Mouse (Mus musculus): ENCODE data around the gene Cfc1. TPM values are rescaled to one million over a fixed set of nuclear protein-coding genes. Genes with fewer than 3 reads are reported as not detected.
"Not testable (repeated sequence)": the region's sequence is repeated elsewhere in the genome, so short reads cannot be mapped to it uniquely, and the experiment has no call there.

The Cfc1 gene
- polyA plus RNA-seq (2015; fragmentation: Nextera tagmentation; extraction: Ambion mirVana): not detected in 2 replicates

- H3K4me1 ChIP-seq: peaks cover 14% of the 10 kb centered on the region
- H3K9me3 ChIP-seq (replicated peaks); H3K36me3 ChIP-seq; H3K27ac ChIP-seq; ATAC-seq (replicated peaks; ENCODE audit: low FRiP score); H3K9ac ChIP-seq: not testable (repeated sequence)
- peak within 1 kb of the TSS; percentile 53 for H3K4me2 ChIP-seq
- 30% methylated on average over 7 of the region's 7 CpGs for WGBS
- H3K4me3 ChIP-seq (replicated peaks): peak within 1 kb of the TSS; percentile 27
- peaks cover 38% of the 10 kb centered on the region for H3K27me3 ChIP-seq
Measured at GRCm38 (mm10) chr1:34535043-34535698, at the start of gene Cfc1. Gene Cfc1 (plus strand): TSS chr1:34535648.

- Histone ChIP-seq H3K9me3 (replicated peaks) (no peaks in the 10 kb centered on the region), H3K4me3 (replicated peaks) (no peak overlapping the region), H3K27ac (no peak overlapping the region), H3K9ac (no peak overlapping the region), H3K27me3 (peaks cover 3% of the 10 kb centered on the region; the same call in 1 of the 2 replicates), H3K36me3 (no peaks in the 10 kb centered on the region), H3K4me2 (no peak overlapping the region), H3K4me1 (peaks cover 10% of the 10 kb centered on the region)
- WGBS: 92% methylated on average over 3 of the region's 3 CpGs
- ATAC-seq (replicated peaks; ENCODE audit: low FRiP score): no peak
Measured at GRCm38 (mm10) chr1:34487383-34487782, 48.1 kb upstream of the Cfc1 start.

- WGBS: 90% methylated on average over 6 of the region's 6 CpGs
Measured at GRCm38 (mm10) chr1:34489852-34490541, 45.5 kb upstream of the Cfc1 start.

GRCm38 (mm10) chr1:34491480-34491879 lies 44.0 kb upstream of the Cfc1 start:
- Histone ChIP-seq H3K36me3 (no peaks in the 10 kb centered on the region), H3K27me3 (no peaks in the 10 kb centered on the region), H3K4me3 (replicated peaks) (no peak overlapping the region), H3K9me3 (replicated peaks) (no peaks in the 10 kb centered on the region), H3K4me2 (no peak overlapping the region), H3K9ac (no peak overlapping the region), H3K4me1 (no peaks in the 10 kb centered on the region), H3K27ac (no peak overlapping the region)
- ATAC-seq (replicated peaks; ENCODE audit: low FRiP score): no peak
- 79% methylated on average over 4 of the region's 4 CpGs for WGBS

More at GRCm38 (mm10) chr1:34489852-34490541, 45.5 kb upstream of the Cfc1 start:
- no peak for ATAC-seq (replicated peaks; ENCODE audit: low FRiP score)
- H3K36me3 ChIP-seq: no peaks in the 10 kb centered on the region
- H3K9ac ChIP-seq: no peak overlapping the region
- no peak overlapping the region for H3K4me3 ChIP-seq (replicated peaks)
- H3K4me1 ChIP-seq: peaks cover 10% of the 10 kb centered on the region
- peaks cover 3% of the 10 kb centered on the region; the same call in 1 of the 2 replicates for H3K27me3 ChIP-seq
- no peaks in the 10 kb centered on the region for H3K9me3 ChIP-seq (replicated peaks)
- no peak overlapping the region for H3K4me2 ChIP-seq
- no peak overlapping the region for H3K27ac ChIP-seq

- 47% methylated on average over 3 of the region's 3 CpGs for WGBS
Measured at GRCm38 (mm10) chr1:34502991-34503390, 32.5 kb upstream of the Cfc1 start.

GRCm38 (mm10) chr1:34505307-34505706 lies 30.1 kb upstream of the Cfc1 start:
- no peak overlapping the region for H3K27ac ChIP-seq
- peak; percentile 73 for ATAC-seq (replicated peaks; ENCODE audit: low FRiP score)
- no peak overlapping the region for H3K4me2 ChIP-seq
- H3K4me3 ChIP-seq (replicated peaks): no peak overlapping the region
- no peaks in the 10 kb centered on the region for H3K9me3 ChIP-seq (replicated peaks)
- WGBS: 44% methylated on average over 7 of the region's 7 CpGs
- H3K9ac ChIP-seq: no peak overlapping the region
- no peaks in the 10 kb centered on the region for H3K36me3 ChIP-seq
- H3K4me1 ChIP-seq: peaks cover 7% of the 10 kb centered on the region; the same call in 1 of the 2 replicates
- no peaks in the 10 kb centered on the region for H3K27me3 ChIP-seq

More at GRCm38 (mm10) chr1:34502991-34503390, 32.5 kb upstream of the Cfc1 start:
- Histone ChIP-seq H3K9ac (no peak overlapping the region), H3K9me3 (replicated peaks) (no peaks in the 10 kb centered on the region), H3K36me3 (no peaks in the 10 kb centered on the region), H3K4me3 (replicated peaks) (no peak overlapping the region), H3K4me2 (no peak overlapping the region), H3K27me3 (no peaks in the 10 kb centered on the region), H3K27ac (no peak overlapping the region), H3K4me1 (0 out of 2 replicates have a peak, but pooled peaks cover 3% of the 10 kb centered on the region)
- ATAC-seq (replicated peaks; ENCODE audit: low FRiP score): no peak

- Histone ChIP-seq H3K27ac (no peak overlapping the region), H3K4me2 (no peak overlapping the region), H3K27me3 (no peaks in the 10 kb centered on the region), H3K9ac (no peak overlapping the region), H3K4me3 (replicated peaks) (no peak overlapping the region), H3K9me3 (replicated peaks) (no peaks in the 10 kb centered on the region), H3K4me1 (peaks cover 12% of the 10 kb centered on the region; the same call in 1 of the 2 replicates), H3K36me3 (no peaks in the 10 kb centered on the region)
- no peak for ATAC-seq (replicated peaks; ENCODE audit: low FRiP score)
- 69% methylated on average over 4 of the region's 4 CpGs for WGBS
Measured at GRCm38 (mm10) chr1:34505970-34506551, 29.4 kb upstream of the Cfc1 start.

GRCm38 (mm10) chr1:34507986-34508385 lies 27.5 kb upstream of the Cfc1 start:
- Histone ChIP-seq H3K36me3 (no peaks in the 10 kb centered on the region), H3K4me1 (peaks cover 13% of the 10 kb centered on the region; the same call in 1 of the 2 replicates), H3K9ac (no peak overlapping the region), H3K27me3 (no peaks in the 10 kb centered on the region), H3K9me3 (replicated peaks) (no peaks in the 10 kb centered on the region), H3K4me2 (no peak overlapping the region), H3K4me3 (replicated peaks) (no peak overlapping the region), H3K27ac (no peak overlapping the region)
- WGBS: 82% methylated on average over 3 of the region's 3 CpGs
- no peak for ATAC-seq (replicated peaks; ENCODE audit: low FRiP score)

- H3K4me2 ChIP-seq: peak overlapping the region; percentile 43
- 3% methylated on average over 7 of the region's 7 CpGs for WGBS
Measured at GRCm38 (mm10) chr1:34510575-34510981, 24.9 kb upstream of the Cfc1 start.

GRCm38 (mm10) chr1:34511027-34511426 lies 24.4 kb upstream of the Cfc1 start:
- Histone ChIP-seq H3K9me3 (replicated peaks) (no peaks in the 10 kb centered on the region), H3K9ac (no peak overlapping the region), H3K27me3 (no peaks in the 10 kb centered on the region), H3K4me1 (peaks cover 10% of the 10 kb centered on the region; the same call in 1 of the 2 replicates), H3K4me3 (replicated peaks) (no peak overlapping the region), H3K27ac (no peak overlapping the region), H3K36me3 (no peaks in the 10 kb centered on the region), H3K4me2 (no peak overlapping the region)
- 4% methylated on average over 3 of the region's 3 CpGs for WGBS
- peak; percentile 68; the same call in 1 of the 2 replicates for ATAC-seq (replicated peaks; ENCODE audit: low FRiP score)

More at GRCm38 (mm10) chr1:34510575-34510981, 24.9 kb upstream of the Cfc1 start:
- Histone ChIP-seq H3K9ac (no peak overlapping the region), H3K4me3 (replicated peaks) (no peak overlapping the region), H3K36me3 (no peaks in the 10 kb centered on the region), H3K9me3 (replicated peaks) (no peaks in the 10 kb centered on the region), H3K27me3 (no peaks in the 10 kb centered on the region), H3K27ac (no peak overlapping the region), H3K4me1 (peaks cover 10% of the 10 kb centered on the region; the same call in 1 of the 2 replicates)
- peak; percentile 54 for ATAC-seq (replicated peaks; ENCODE audit: low FRiP score)

GRCm38 (mm10) chr1:34513068-34513467 lies 22.4 kb upstream of the Cfc1 start:
- 82% methylated on average over 4 of the region's 4 CpGs for WGBS
- Histone ChIP-seq H3K4me3 (replicated peaks) (no peak overlapping the region), H3K4me2 (no peak overlapping the region), H3K27me3 (no peaks in the 10 kb centered on the region), H3K36me3 (no peaks in the 10 kb centered on the region), H3K9ac (no peak overlapping the region), H3K9me3 (replicated peaks) (no peaks in the 10 kb centered on the region), H3K27ac (no peak overlapping the region), H3K4me1 (peaks cover 10% of the 10 kb centered on the region; the same call in 1 of the 2 replicates)
- ATAC-seq (replicated peaks; ENCODE audit: low FRiP score): no peak

GRCm38 (mm10) chr1:34516595-34516994 lies 18.9 kb upstream of the Cfc1 start:
- no peak for ATAC-seq (replicated peaks; ENCODE audit: low FRiP score)
- Histone ChIP-seq H3K27me3 (no peaks in the 10 kb centered on the region), H3K9ac (no peak overlapping the region), H3K4me3 (replicated peaks) (no peak overlapping the region), H3K27ac (no peak overlapping the region), H3K4me2 (no peak overlapping the region), H3K9me3 (replicated peaks) (no peaks in the 10 kb centered on the region), H3K4me1 (no peaks in the 10 kb centered on the region), H3K36me3 (no peaks in the 10 kb centered on the region)
- WGBS: 27% methylated on average over 5 of the region's 5 CpGs

Data from kidney, embryonic 15.5 days (tissue).